Mouse (Mus musculus): ENCODE data around the gene Crot. TPM values are rescaled to one million over a fixed set of nuclear protein-coding genes. Genes with fewer than 3 reads are reported as not detected.
A peak's percentile ranks its signal among the peaks of the same experiment; 100 is the strongest.
"Not testable (repeated sequence)": the region's sequence is repeated elsewhere in the genome, so short reads cannot be mapped to it uniquely, and the experiment has no call there.

Crot gene
- total RNA-seq, 4 experiments from 2014 or later: 19.7 to 23.7 (median 22.5) TPM

GRCm38 (mm10) chr5:8995966-8996685 is 998 bp downstream of the Crot start:
- peak; percentile 8 for DNase-seq (ENCODE audit: low spot score)

- DNase-seq (ENCODE audit: low spot score): no peak
Measured at GRCm38 (mm10) chr5:8991626-8992025, 5.5 kb downstream of the Crot start.

GRCm38 (mm10) chr5:8990526-8990925 is 6.6 kb downstream of the Crot start:
- no peak for DNase-seq (ENCODE audit: low spot score)

- DNase-seq (ENCODE audit: low spot score): no peak
Measured at GRCm38 (mm10) chr5:8987925-8988324, 9.2 kb downstream of the Crot start.

- DNase-seq (ENCODE audit: low spot score): no peak
Measured at GRCm38 (mm10) chr5:8985470-8985869, 11.7 kb downstream of the Crot start.

GRCm38 (mm10) chr5:8974721-8975120 is 22.4 kb downstream of the Crot start:
- no peak for DNase-seq (ENCODE audit: low spot score)

- no peak for DNase-seq (ENCODE audit: low spot score)
Measured at GRCm38 (mm10) chr5:8972355-8972754, 24.8 kb downstream of the Crot start.

GRCm38 (mm10) chr5:8970694-8971093 is 26.4 kb downstream of the Crot start:
- DNase-seq (ENCODE audit: low spot score): no peak

- DNase-seq (ENCODE audit: low spot score): no peak
Measured at GRCm38 (mm10) chr5:8964487-8964886, 32.6 kb downstream of the Crot start.

GRCm38 (mm10) chr5:8960534-8960933 is 36.6 kb downstream of the Crot start:
- no peak for DNase-seq (ENCODE audit: low spot score)

- no peak for DNase-seq (ENCODE audit: low spot score)
Measured at GRCm38 (mm10) chr5:8955544-8955943, 41.6 kb downstream of the Crot start.

GRCm38 (mm10) chr5:8953660-8954059 is 43.5 kb downstream of the Crot start:
- no peak for DNase-seq (ENCODE audit: low spot score)

- no peak for DNase-seq (ENCODE audit: low spot score)
Measured at GRCm38 (mm10) chr5:8947423-8948110, 49.6 kb downstream of the Crot start.

GRCm38 (mm10) chr5:8943836-8944235 is 53.3 kb downstream of the Crot start:
- DNase-seq (ENCODE audit: low spot score): peak; percentile 27

GRCm38 (mm10) chr5:8941266-8941665 is 55.9 kb downstream of the Crot start:
- not testable (repeated sequence) for DNase-seq (ENCODE audit: low spot score)

- DNase-seq (ENCODE audit: low spot score): no peak
Measured at GRCm38 (mm10) chr5:8937965-8938364, 59.2 kb downstream of the Crot start.

GRCm38 (mm10) chr5:8928440-8928839 is 68.7 kb downstream of the Crot start:
- no peak for DNase-seq (ENCODE audit: low spot score)

- DNase-seq (ENCODE audit: low spot score): no peak
Measured at GRCm38 (mm10) chr5:8917069-8917468, 80.1 kb downstream of the Crot start.

GRCm38 (mm10) chr5:8916400-8916799 is 80.7 kb downstream of the Crot start:
- DNase-seq (ENCODE audit: low spot score): no peak
